Mouse (Mus musculus) neural tube, embryonic 15.5 days (tissue): ENCODE results near the gene Strada. TPM values are rescaled to one million over a fixed set of nuclear protein-coding genes. Genes with fewer than 3 reads are reported as not detected.
A peak's percentile ranks its signal among the peaks of the same experiment; 100 is the strongest.
"Not testable (repeated sequence)": the region's sequence is repeated elsewhere in the genome, so short reads cannot be mapped to it uniquely, and the experiment has no call there.

Experiments used
- ATAC-seq: fragments of 200-750 bp; cut with Nextera tagmentation; 2 replicates; pipeline ENCODE4 v1.8.0; 2017; ENCODE audit warnings: mild to moderate bottlenecking, moderate TSS enrichment, moderate library complexity; ENCODE audit not compliant: low FRiP score
- H3K27ac ChIP-seq: fragments of 300-500 bp; sonication (generic); replicated peaks from 2 replicates; pipeline ENCODE4 v1.5.1; 2015; ENCODE audit warnings: mild to moderate bottlenecking, inconsistent platforms
- H3K27me3 ChIP-seq: fragments of 300-500 bp; sonication (generic); replicated peaks from 2 replicates; pipeline ENCODE4 v1.6.1; 2015; ENCODE audit warnings: inconsistent platforms
- H3K36me3 ChIP-seq: fragments of 300-500 bp; sonication (generic); 2 replicates; pipeline ENCODE4 v1.6.1; 2015; ENCODE audit warnings: inconsistent platforms
- H3K4me1 ChIP-seq: fragments of 300-500 bp; sonication (generic); 2 replicates; pipeline ENCODE4 v1.6.1; 2015; ENCODE audit warnings: inconsistent platforms
- H3K4me2 ChIP-seq: fragments of 300-500 bp; sonication (generic); 2 replicates; pipeline ENCODE4 v1.6.1; 2015; ENCODE audit warnings: inconsistent platforms, mild to moderate bottlenecking, moderate library complexity
- H3K4me3 ChIP-seq: fragments of 300-500 bp; sonication (generic); replicated peaks from 2 replicates; pipeline ENCODE4 v1.5.1; 2015; ENCODE audit warnings: mild to moderate bottlenecking, inconsistent platforms
- H3K9ac ChIP-seq: fragments of 300-500 bp; sonication (generic); replicated peaks from 2 replicates; pipeline ENCODE4 v1.6.1; 2015; ENCODE audit warnings: mild to moderate bottlenecking, inconsistent platforms
- H3K9me3 ChIP-seq: fragments of 300-500 bp; sonication (generic); replicated peaks from 2 replicates; pipeline ENCODE4 v1.6.1; 2016; ENCODE audit warnings: inconsistent platforms
- WGBS: fragments of 180-500 bp; shearing (Covaris S2); methylation state at CpG from one replicate; pipeline ENCODE4 v1.1.7; 2015; ENCODE audit warnings: mixed read lengths; 5-methylcytosine and 5-hydroxymethylcytosine counted together
- polyA plus RNA-seq: library from polyadenylated mRNA; unstranded; fragments of >200 nt; fragmentation: Nextera tagmentation; extraction: Ambion mirVana; gene quantifications from 2 replicates; pipeline ENCODE4 v1.2.1, GENCODE M21; 2015

The Strada gene
- polyA plus RNA-seq, 1 experiment from 2014 or later = 29.2 TPM

- H3K9me3 ChIP-seq = no peaks in the 10 kb centered on the region
- ATAC-seq = no peak
- H3K4me2 ChIP-seq = no peak overlapping the region
- no peaks in the 10 kb centered on the region for H3K27me3 ChIP-seq
- WGBS = 92% methylated on average over 6 of the region's 6 CpGs
- no peak overlapping the region for H3K4me3 ChIP-seq
- no peak overlapping the region for H3K9ac ChIP-seq
- H3K27ac ChIP-seq = no peak overlapping the region
- no peaks in the 10 kb centered on the region for H3K4me1 ChIP-seq
- H3K36me3 ChIP-seq = peaks cover 74% of the 10 kb centered on the region
These were observed 1.2 kb downstream of the Strada start for GRCm38 (mm10) chr11:106200756-106201155.

GRCm38 (mm10) chr11:106199997-106200396 is 2.0 kb downstream of the Strada start:
- not testable (repeated sequence) for H3K9me3 ChIP-seq, H3K9ac ChIP-seq, H3K27ac ChIP-seq, H3K4me1 ChIP-seq, H3K27me3 ChIP-seq, ATAC-seq, H3K4me3 ChIP-seq, H3K4me2 ChIP-seq
- peaks cover 67% of the 10 kb centered on the region for H3K36me3 ChIP-seq
- 96% methylated on average over 7 of the region's 7 CpGs for WGBS

GRCm38 (mm10) chr11:106198277-106198676 is 3.7 kb downstream of the Strada start:
- Histone ChIP-seq H3K4me2 (no peak overlapping the region), H3K4me1 (peaks cover 5% of the 10 kb centered on the region), H3K36me3 (peaks cover 51% of the 10 kb centered on the region), H3K9me3 (no peaks in the 10 kb centered on the region), H3K9ac (no peak overlapping the region), H3K4me3 (no peak overlapping the region), H3K27me3 (no peaks in the 10 kb centered on the region), H3K27ac (no peak overlapping the region)
- no peak for ATAC-seq
- WGBS = 98% methylated on average over 4 of the region's 4 CpGs

- no peaks in the 10 kb centered on the region for H3K27me3 ChIP-seq
- H3K27ac ChIP-seq = no peak overlapping the region
- peaks cover 17% of the 10 kb centered on the region for H3K4me1 ChIP-seq
- peaks cover 24% of the 10 kb centered on the region for H3K36me3 ChIP-seq
- no peak for ATAC-seq
- no peaks in the 10 kb centered on the region for H3K9me3 ChIP-seq
- no peak overlapping the region for H3K4me3 ChIP-seq
- no peak overlapping the region for H3K9ac ChIP-seq
- H3K4me2 ChIP-seq = no peak overlapping the region
These were observed 6.6 kb downstream of the Strada start for GRCm38 (mm10) chr11:106195341-106195740.

- no peak overlapping the region for H3K9ac ChIP-seq
- H3K27me3 ChIP-seq = no peaks in the 10 kb centered on the region
- H3K4me2 ChIP-seq = no peak overlapping the region
- peaks cover 24% of the 10 kb centered on the region for H3K36me3 ChIP-seq
- H3K9me3 ChIP-seq = no peaks in the 10 kb centered on the region
- no peak overlapping the region for H3K4me3 ChIP-seq
- no peak overlapping the region for H3K27ac ChIP-seq
- WGBS = 92% methylated on average over 7 of the region's 7 CpGs
- H3K4me1 ChIP-seq = peaks cover 17% of the 10 kb centered on the region
- ATAC-seq = no peak
These were observed 7.1 kb downstream of the Strada start for GRCm38 (mm10) chr11:106194891-106195290.

DNA sequence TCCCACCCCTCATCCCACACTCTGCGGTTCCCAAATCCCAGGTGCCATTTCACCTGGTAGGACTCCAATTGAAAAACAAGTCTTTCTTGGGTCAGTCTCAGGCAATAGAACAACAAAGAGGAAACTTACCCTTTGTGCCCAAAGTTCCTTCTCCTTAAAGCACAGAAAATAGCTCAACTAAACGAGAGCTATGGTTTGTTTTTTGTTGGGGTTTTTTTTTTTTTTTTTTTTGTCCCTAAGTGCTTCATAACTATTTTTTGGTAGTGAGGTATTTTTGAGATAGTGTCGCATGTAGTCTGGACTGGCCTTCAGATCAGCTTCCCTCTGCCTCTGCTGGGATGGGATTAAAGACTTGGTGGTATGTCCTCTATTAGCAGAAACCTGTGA is 7.8 kb downstream of the Strada start:
- Histone ChIP-seq H3K36me3 (peaks cover 24% of the 10 kb centered on the region), H3K4me2 (peak overlapping the region; percentile 78)
- 37% methylated on average over 3 of the region's 3 CpGs for WGBS

DNA sequence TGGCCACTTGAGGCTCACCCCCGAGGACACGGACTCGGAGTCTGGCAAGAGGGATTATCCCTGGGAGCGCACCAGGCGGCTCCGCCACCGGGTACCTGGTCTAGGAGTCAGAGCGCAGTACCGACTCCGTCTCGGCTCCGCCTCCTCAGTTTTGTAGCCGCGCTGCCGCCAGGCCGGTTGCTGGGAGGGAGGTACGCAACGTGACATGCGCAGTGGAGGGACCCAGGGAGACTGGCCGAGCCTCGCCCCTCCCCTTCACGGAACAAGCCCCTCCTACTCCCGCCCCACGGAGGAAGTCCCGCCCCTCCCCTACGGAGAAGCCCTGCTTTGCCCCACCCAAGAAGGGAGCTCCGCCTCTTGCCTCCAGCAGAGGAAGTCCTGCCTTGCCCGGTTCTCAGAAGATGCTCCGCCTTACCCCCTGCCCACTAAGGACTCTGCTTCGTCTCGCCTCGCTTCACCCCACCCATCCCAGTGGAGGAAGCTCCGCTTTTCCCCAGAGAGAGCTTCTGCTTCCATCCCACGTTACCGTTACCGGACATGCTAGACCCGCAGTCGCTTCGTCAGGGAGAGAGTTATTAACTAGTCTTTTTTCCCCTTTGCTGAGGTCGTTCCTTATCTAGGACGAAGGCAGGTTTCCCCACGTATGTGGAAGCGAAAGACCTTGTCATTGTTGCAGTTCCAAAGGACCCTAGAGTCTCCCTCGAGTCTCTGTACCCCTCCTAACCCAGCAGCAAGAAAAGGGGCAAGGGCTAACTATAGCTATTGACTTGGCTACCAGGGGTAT is 8.4 kb downstream of the Strada start:
- Histone ChIP-seq H3K9me3 (no peaks in the 10 kb centered on the region), H3K4me1 (peaks cover 17% of the 10 kb centered on the region), H3K9ac (peak overlapping the region; percentile 84), H3K27me3 (no peaks in the 10 kb centered on the region), H3K36me3 (peaks cover 22% of the 10 kb centered on the region), H3K27ac (peak overlapping the region; percentile 91), H3K4me3 (peak overlapping the region; percentile 88), H3K4me2 (peak overlapping the region; percentile 78)
- ATAC-seq = peak; percentile 95
- WGBS = under 1% methylated on average over 41 of the region's 44 CpGs

More for the DNA sequence above, 7.8 kb downstream of the Strada start:
- peak overlapping the region; percentile 60 for H3K9ac ChIP-seq
- ATAC-seq = no peak
- no peaks in the 10 kb centered on the region for H3K9me3 ChIP-seq
- H3K27ac ChIP-seq = peak overlapping the region; percentile 91
- H3K27me3 ChIP-seq = no peaks in the 10 kb centered on the region
- H3K4me3 ChIP-seq = peak overlapping the region; percentile 88
- H3K4me1 ChIP-seq = peaks cover 17% of the 10 kb centered on the region

DNA sequence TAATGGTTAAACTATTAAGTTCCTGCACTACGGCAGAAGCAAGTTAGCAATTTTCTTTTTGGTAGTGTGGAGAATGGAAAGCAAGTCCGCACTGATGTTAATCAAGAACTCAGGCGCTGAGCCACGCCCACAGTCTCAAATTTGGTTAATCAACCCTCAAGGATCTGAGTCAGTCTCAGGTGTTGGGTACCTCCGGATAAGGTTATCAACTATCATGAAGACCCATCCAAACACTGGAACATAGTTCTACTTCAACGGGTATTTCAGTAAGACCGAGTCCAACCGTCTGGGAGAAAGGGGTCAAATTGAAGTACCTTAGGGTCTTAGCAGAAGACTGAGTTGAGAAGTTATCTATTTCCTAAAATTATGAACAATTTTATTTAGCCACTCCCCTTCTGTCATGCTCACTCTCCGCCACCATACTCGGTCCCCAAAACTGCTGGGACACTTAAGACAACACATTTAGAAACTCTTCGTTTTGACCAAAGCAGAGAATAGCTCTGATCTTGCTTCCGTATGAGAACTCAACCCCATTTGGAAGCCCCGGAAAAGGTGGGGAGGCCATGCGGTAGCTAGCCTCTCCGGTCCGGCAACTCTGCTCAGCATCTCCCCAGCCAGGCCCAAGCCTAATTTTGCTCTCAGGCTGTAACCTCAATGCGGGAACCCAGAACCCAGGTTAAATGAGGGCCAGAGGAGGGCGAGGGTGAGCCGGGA is 9.2 kb downstream of the Strada start:
- Histone ChIP-seq H3K4me3 (peak overlapping the region; percentile 88), H3K27me3 (no peaks in the 10 kb centered on the region), H3K36me3 (peaks cover 15% of the 10 kb centered on the region), H3K27ac (peak overlapping the region; percentile 91), H3K4me1 (peaks cover 17% of the 10 kb centered on the region), H3K4me2 (peak overlapping the region; percentile 78), H3K9ac (peak overlapping the region; percentile 84), H3K9me3 (no peaks in the 10 kb centered on the region)
- peak; percentile 60; the same call in 1 of the 2 replicates for ATAC-seq
- WGBS = 11% methylated on average over 19 of the region's 19 CpGs

DNA sequence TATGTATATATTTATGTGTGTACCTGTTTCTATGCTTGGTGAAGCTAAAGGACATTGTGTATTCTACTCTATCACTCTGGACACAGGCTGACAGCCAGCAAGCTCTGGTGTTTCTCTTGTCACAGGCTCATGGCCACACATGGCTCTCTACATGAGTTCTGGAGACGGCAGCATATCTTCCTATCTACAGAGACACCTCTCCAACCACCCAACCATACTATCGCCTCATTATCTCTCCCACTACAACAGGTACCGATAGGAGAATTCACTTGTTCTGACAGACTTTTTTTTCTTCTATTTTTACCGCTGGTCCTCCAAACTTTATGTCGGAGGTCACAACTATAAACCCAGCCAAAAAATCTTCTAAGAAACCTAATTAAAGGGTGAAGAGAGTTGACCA is 9.7 kb downstream of the Strada start:
- no peak for ATAC-seq
- WGBS = 95% methylated on average over 5 of the region's 5 CpGs
- peaks cover 17% of the 10 kb centered on the region for H3K4me1 ChIP-seq
- H3K9ac ChIP-seq = no peak overlapping the region
- peaks cover 9% of the 10 kb centered on the region for H3K36me3 ChIP-seq
- peak overlapping the region; percentile 88 for H3K4me3 ChIP-seq
- H3K4me2 ChIP-seq = peak overlapping the region; percentile 78
- H3K27me3 ChIP-seq = no peaks in the 10 kb centered on the region
- H3K27ac ChIP-seq = no peak overlapping the region
- no peaks in the 10 kb centered on the region for H3K9me3 ChIP-seq

DNA sequence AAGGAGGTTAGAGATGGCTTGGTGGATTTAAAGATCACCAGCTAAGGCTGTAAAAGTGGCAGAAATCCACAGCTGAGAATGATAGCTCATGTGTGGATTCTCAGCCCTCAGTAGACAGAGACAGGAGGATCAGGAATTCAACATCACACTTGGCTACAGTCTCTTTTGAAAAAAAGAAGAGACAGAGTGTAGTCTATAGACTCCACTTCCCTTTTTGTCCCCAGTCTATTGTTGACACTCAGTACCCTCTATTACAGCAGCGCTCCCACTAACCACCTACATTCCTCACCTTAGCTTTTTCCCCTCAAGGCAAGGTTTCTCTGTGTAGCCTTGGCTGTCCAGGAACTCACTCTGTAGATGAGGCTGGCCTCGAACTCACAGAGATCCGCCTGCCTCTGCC is 10.3 kb downstream of the Strada start:
- Histone ChIP-seq H3K9me3 (no peaks in the 10 kb centered on the region), H3K4me1 (peaks cover 17% of the 10 kb centered on the region), H3K4me2 (no peak overlapping the region), H3K27me3 (no peaks in the 10 kb centered on the region), H3K4me3 (no peak overlapping the region), H3K36me3 (peaks cover 6% of the 10 kb centered on the region), H3K27ac (no peak overlapping the region), H3K9ac (no peak overlapping the region)
- ATAC-seq = no peak
- 96% methylated on average over 3 of the region's 3 CpGs for WGBS

- Histone ChIP-seq H3K9ac (no peak overlapping the region), H3K4me1 (peaks cover 6% of the 10 kb centered on the region), H3K4me2 (no peak overlapping the region), H3K36me3 (peaks cover 25% of the 10 kb centered on the region; the same call in 1 of the 2 replicates), H3K27me3 (no peaks in the 10 kb centered on the region), H3K27ac (no peak overlapping the region), H3K4me3 (no peak overlapping the region), H3K9me3 (no peaks in the 10 kb centered on the region)
- no peak for ATAC-seq
- 96% methylated on average over 4 of the region's 4 CpGs for WGBS
These were observed 14.6 kb downstream of the Strada start for GRCm38 (mm10) chr11:106187326-106187725.

GRCm38 (mm10) chr11:106180449-106180801 is 21.5 kb downstream of the Strada start:
- H3K4me3 ChIP-seq = no peak overlapping the region
- no peaks in the 10 kb centered on the region for H3K9me3 ChIP-seq
- H3K4me2 ChIP-seq = no peak overlapping the region
- no peaks in the 10 kb centered on the region for H3K4me1 ChIP-seq
- H3K27me3 ChIP-seq = no peaks in the 10 kb centered on the region
- no peak overlapping the region for H3K27ac ChIP-seq
- peaks cover 30% of the 10 kb centered on the region; the same call in 1 of the 2 replicates for H3K36me3 ChIP-seq
- ATAC-seq = no peak
- no peak overlapping the region for H3K9ac ChIP-seq
- 92% methylated on average over 2 of the region's 2 CpGs for WGBS
